12 mouse cellular contexts compared by ENCODE assay signal in genomic region chr1:40514851-40515585, GRCm38 (mm10). TPM values are rescaled to one million over a fixed set of nuclear protein-coding genes. Genes with fewer than 3 reads are reported as not detected.
DNase-seq lines count a peak whose midpoint lies in the region; ATAC-seq and TF ChIP-seq lines count a peak whose summit lies in the region.
"Had no signal": no experiment of that assay in that cellular context is flagged by ENCODE, and none has a peak within 500 bp of the region (broad histone marks: within the 10 kb centered on the region; RNA-seq: fewer than 3 reads in every experiment).

TSS of gene Il18rap (plus strand) at chr1:40515362.

- no peaks in the 10 kb centered on the region for H3K36me3 ChIP-seq in midbrain, embryonic 14.5 days (ENCODE audit: control insufficient read depth, insufficient read depth, low read length)
- H3K36me3 ChIP-seq in midbrain, embryonic 11.5 days (ENCODE audit: control insufficient read depth, insufficient read depth, low read length): no peaks in the 10 kb centered on the region
- H3K36me3 ChIP-seq in myocyte (ENCODE audit: control insufficient read depth, insufficient read depth): no peaks in the 10 kb centered on the region

- no peaks in the 10 kb centered on the region for H3K9me3 ChIP-seq in midbrain, embryonic 14.5 days (ENCODE audit: control insufficient read depth, low read length)
- H3K9me3 ChIP-seq in midbrain, embryonic 11.5 days (ENCODE audit: control insufficient read depth, low read length): no peaks in the 10 kb centered on the region; the same call in 1 of the 2 replicates

- H3K27me3 ChIP-seq in midbrain, embryonic 14.5 days (ENCODE audit: control insufficient read depth, insufficient read depth, low read length): no peaks in the 10 kb centered on the region
- no peaks in the 10 kb centered on the region for H3K27me3 ChIP-seq in midbrain, embryonic 11.5 days (ENCODE audit: control insufficient read depth, insufficient read depth, low read length)
- H3K27me3 ChIP-seq in myocyte (ENCODE audit: control insufficient read depth, insufficient read depth, insufficient read length): no peaks in the 10 kb centered on the region

- no peak for TF ChIP-seq CTCF in embryonic fibroblast, embryonic 13.5 days (IDR thresholded peaks at IDR 0.05; ENCODE audit: borderline replicate concordance, insufficient read depth, low read length)

- H3K4me2 ChIP-seq in midbrain, embryonic 14.5 days (ENCODE audit: low read length): no peak within 1 kb of the TSS
- no peak within 1 kb of the TSS for H3K4me2 ChIP-seq in midbrain, embryonic 11.5 days
- H3K4me2 ChIP-seq in myocyte (ENCODE audit: low read depth): peak within 1 kb of the TSS; percentile 33

- H3K4me3 ChIP-seq in midbrain, embryonic 14.5 days (replicated peaks; ENCODE audit: low read depth, low read length): no peak within 1 kb of the TSS
- no peak within 1 kb of the TSS for H3K4me3 ChIP-seq in midbrain, embryonic 11.5 days (ENCODE audit: low read depth, low read length)
- H3K4me3 ChIP-seq in embryonic fibroblast, embryonic 13.5 days (ENCODE audit: insufficient read depth, low read length): no peak within 1 kb of the TSS
- no peak within 1 kb of the TSS for H3K4me3 ChIP-seq in myocyte

- H3K27ac ChIP-seq in midbrain, embryonic 14.5 days (replicated peaks; ENCODE audit: low read depth, low read length): no peak within 1 kb of the TSS
- H3K27ac ChIP-seq in midbrain, embryonic 11.5 days (ENCODE audit: low read depth, low read length): no peak within 1 kb of the TSS
- peak within 1 kb of the TSS; percentile 75 for H3K27ac ChIP-seq in embryonic fibroblast, embryonic 13.5 days (ENCODE audit: insufficient read depth, low read length)

- peak; percentile 20 for DNase-seq in midbrain, embryonic 14.5 days
- DNase-seq in midbrain, embryonic 11.5 days (ENCODE audit: low spot score, missing footprints): no peak
- peak; percentile 38 for DNase-seq in NIH3T3 (ENCODE audit: low read depth)
- DNase-seq in kidney, adult 18-20 months: no peak
- DNase-seq in adrenal gland, adult (ENCODE audit: inconsistent age in 2 of 2, low spot score in 1 of 2): no peak
- DNase-seq: cerebellum, postnatal 14 days; gastrocnemius, postnatal 10 days; right cerebral cortex, postnatal 14 days; thymus, adult 18-20 months had no signal

- no peaks in the 10 kb centered on the region for H3K79me2 ChIP-seq in myocyte (ENCODE audit: control insufficient read depth, insufficient read depth)

- 51% methylated on average over 9 of the region's 9 CpGs for WGBS in midbrain, embryonic 14.5 days
- 63% methylated on average over 9 of the region's 9 CpGs for WGBS in midbrain, embryonic 11.5 days

- 0 out of 2 replicates have a peak, but pooled peaks cover 3% of the 10 kb centered on the region for H3K4me1 ChIP-seq in midbrain, embryonic 14.5 days (ENCODE audit: control insufficient read depth, insufficient read depth, low read length)
- no peaks in the 10 kb centered on the region for H3K4me1 ChIP-seq in midbrain, embryonic 11.5 days (ENCODE audit: control insufficient read depth, insufficient read depth, low read length)
- no peaks in the 10 kb centered on the region; the same call in 1 of the 2 replicates for H3K4me1 ChIP-seq in embryonic fibroblast, embryonic 13.5 days (ENCODE audit: control insufficient read depth, insufficient read depth, low read length)

- no peak for TF ChIP-seq POLR2A in embryonic fibroblast, embryonic 13.5 days (IDR thresholded peaks at IDR 0.05; ENCODE audit: low read depth, low read length)
- TF ChIP-seq POLR2A in myocyte (IDR thresholded peaks at IDR 0.05; ENCODE audit: insufficient read length, low read depth): no peak

- H3K9ac ChIP-seq in midbrain, embryonic 14.5 days (replicated peaks; ENCODE audit: low read length): no peak within 1 kb of the TSS
- H3K9ac ChIP-seq in midbrain, embryonic 11.5 days (ENCODE audit: low read length): no peak within 1 kb of the TSS

- H3ac ChIP-seq in myocyte (ENCODE audit: control insufficient read depth, insufficient read length): no peak within 1 kb of the TSS

- no peak for ATAC-seq in midbrain, embryonic 14.5 days (ENCODE audit: low FRiP score, low TSS enrichment)
- no peak for ATAC-seq in midbrain, embryonic 11.5 days (ENCODE audit: low FRiP score)
- ATAC-seq: hindbrain, embryonic 16.5 days had no signal

TF ChIP-seq in myocyte, 11 proteins besides CTCF, POLR2A, EP300 and RAD21:
- TF ChIP-seq SRF (IDR thresholded peaks at IDR 0.05; ENCODE audit: control insufficient read depth, insufficient read length, low read depth) (no peak), E2F4 (IDR thresholded peaks at IDR 0.05; ENCODE audit: insufficient read depth) (no peak), MYOG (IDR thresholded peaks at IDR 0.05; ENCODE audit: control insufficient read depth in 1 of 3, insufficient read depth in 1 of 3, insufficient read length in 2 of 3, low read depth in 2 of 3) (no peak), TCF3 (IDR thresholded peaks at IDR 0.05; ENCODE audit: insufficient read length, low read depth) (no peak), CEBPB (IDR thresholded peaks at IDR 0.05; ENCODE audit: insufficient read depth, poor library complexity, severe bottlenecking) (no peak), MYOD1 (IDR thresholded peaks at IDR 0.05; ENCODE audit: control insufficient read depth in 1 of 3, insufficient read length in 2 of 3, low read depth in 2 of 3) (no peak), MAX (IDR thresholded peaks at IDR 0.05; ENCODE audit: low read depth) (no peak), USF1 (IDR thresholded peaks at IDR 0.05; ENCODE audit: low read depth) (no peak), REST (IDR thresholded peaks at IDR 0.05; ENCODE audit: insufficient read depth, insufficient read length) (no peak), POLR2AphosphoS2 (IDR thresholded peaks at IDR 0.05; ENCODE audit: insufficient read length, low read depth) (no peak), TCF12 (IDR thresholded peaks at IDR 0.05; ENCODE audit: insufficient read depth, poor library complexity, severe bottlenecking) (no peak)

RNA-seq across cellular contexts. Expression of gene Il18rap, which starts in this region (rescaled TPM):
- 0.16 TPM in 1 of 2 replicates, not detected in the other for polyA plus RNA-seq in midbrain, embryonic 14.5 days (2014; fragmentation: Nextera tagmentation; extraction: Ambion mirVana)
- 0.15 TPM in 1 of 2 replicates, not detected in the other for polyA plus RNA-seq in midbrain, embryonic 11.5 days (2014; fragmentation: Nextera tagmentation; extraction: Ambion mirVana)
- polyA plus RNA-seq in embryonic fibroblast, embryonic 13.5 days (2011; ENCODE audit: insufficient read length, low read depth, missing spikeins): 4.6 and 10.1 TPM in 2 replicates
- 0.92 TPM for polyA plus RNA-seq in myocyte (2012; fragmentation: generic; extraction: Trizol)

Comparison
In these comparisons a context has a peak if more than half of its experiments do, and no peak if none do; other contexts are left out.
1. Peak in DNase-seq in midbrain, embryonic 14.5 days; RNA of the gene not detected or under 1 TPM.